Comparison of ENCODE assay signal across 8 mouse cellular contexts in genomic region chr11:74837694-74838431, GRCm38 (mm10). TPM values are rescaled to one million over a fixed set of nuclear protein-coding genes. Genes with fewer than 3 reads are reported as not detected.
DNase-seq lines count a peak whose midpoint lies in the region; ATAC-seq and TF ChIP-seq lines count a peak whose summit lies in the region.

No protein-coding gene starts in this region.

- TF ChIP-seq CTCF in bone marrow, adult 2 months (IDR thresholded peaks at IDR 0.05; ENCODE audit: control insufficient read depth, insufficient read depth, low read length): peak; percentile 28; the same call in 1 of the 2 replicates
- 0 out of 2 replicates have a peak, but pooled peaks have one; percentile 9 for TF ChIP-seq CTCF in spleen, adult 2 months (IDR thresholded peaks at IDR 0.05; ENCODE audit: extremely low read depth, insufficient read depth, insufficient read length, insufficient replicate concordance)

- peaks cover 7% of the 10 kb centered on the region for H3K4me1 ChIP-seq in bone marrow, adult 2 months (ENCODE audit: control insufficient read depth, insufficient read depth, low read length)
- H3K4me1 ChIP-seq in embryonic facial prominence, embryonic 15.5 days: peaks cover 57% of the 10 kb centered on the region
- H3K4me1 ChIP-seq in limb, embryonic 14.5 days (ENCODE audit: control insufficient read depth, insufficient read depth, low read length): peaks cover 31% of the 10 kb centered on the region
- H3K4me1 ChIP-seq in midbrain, embryonic 16.5 days (ENCODE audit: control insufficient read depth, insufficient read depth, low read length): peaks cover 29% of the 10 kb centered on the region
- H3K4me1 ChIP-seq in spleen, adult 2 months (ENCODE audit: control insufficient read depth, insufficient read depth, insufficient read length): peaks cover 39% of the 10 kb centered on the region

- peak; percentile 98 for DNase-seq in A20 (ENCODE audit: low read depth, low spot score)
- peak; percentile 94 for DNase-seq in heart, adult 8-10 months (ENCODE audit: low spot score)
- peak; percentile 97 for DNase-seq in kidney, adult 9 months
- peak; percentile 94 for DNase-seq in limb, embryonic 14.5 days (ENCODE audit: low spot score)
- DNase-seq in spleen, adult 2 months (ENCODE audit: low read depth in 1 of 2, low spot score in 2 of 2): peak; percentile 95 to 98

- under 1% methylated on average over 54 of the region's 54 CpGs for WGBS in bone marrow, adult 2 months
- under 1% methylated on average over 54 of the region's 54 CpGs for WGBS in embryonic facial prominence, embryonic 15.5 days
- 1% methylated on average over 53 of the region's 54 CpGs for WGBS in limb, embryonic 14.5 days
- 0% methylated on average over 53 of the region's 54 CpGs for WGBS in midbrain, embryonic 16.5 days
- under 1% methylated on average over 53 of the region's 54 CpGs for WGBS in spleen, adult 2 months

- ATAC-seq in embryonic facial prominence, embryonic 15.5 days (ENCODE audit: insufficient number of reproducible peaks, low FRiP score, low TSS enrichment, low read depth): peak; percentile 79
- peak; percentile 84 for ATAC-seq in limb, embryonic 14.5 days (ENCODE audit: low FRiP score, low read depth)
- peak; percentile 58 for ATAC-seq in midbrain, embryonic 16.5 days

- H3K4me2 ChIP-seq in embryonic facial prominence, embryonic 15.5 days (replicated peaks): peak overlapping the region; percentile 75
- H3K4me2 ChIP-seq in limb, embryonic 14.5 days (replicated peaks; ENCODE audit: low read depth, low read length, severe bottlenecking): peak overlapping the region; percentile 88
- H3K4me2 ChIP-seq in midbrain, embryonic 16.5 days (ENCODE audit: low read length): peak overlapping the region; percentile 73

- peak overlapping the region; percentile 70 for H3K4me3 ChIP-seq in bone marrow, adult 2 months (replicated peaks; ENCODE audit: control insufficient read depth, low read depth, low read length)
- peak overlapping the region; percentile 57 for H3K4me3 ChIP-seq in embryonic facial prominence, embryonic 15.5 days (replicated peaks)
- peak overlapping the region; percentile 54 for H3K4me3 ChIP-seq in limb, embryonic 14.5 days (replicated peaks; ENCODE audit: low read length)
- H3K4me3 ChIP-seq in midbrain, embryonic 16.5 days (ENCODE audit: low read depth, low read length): peak overlapping the region; percentile 50
- peak overlapping the region; percentile 69 for H3K4me3 ChIP-seq in spleen, adult 2 months (ENCODE audit: extremely low read depth, insufficient read depth, insufficient read length)

- peak; percentile 69; the same call in 1 of the 2 replicates for TF ChIP-seq POLR2A in bone marrow, adult 2 months (IDR thresholded peaks at IDR 0.05; ENCODE audit: borderline replicate concordance, control insufficient read depth, low read depth, low read length)
- no peak for TF ChIP-seq POLR2A in limb, embryonic 14.5 days (IDR thresholded peaks at IDR 0.05; ENCODE audit: borderline replicate concordance, extremely low read depth, insufficient read depth, insufficient read length)
- TF ChIP-seq POLR2A in spleen, adult 2 months (IDR thresholded peaks at IDR 0.05; ENCODE audit: low read depth, low read length): no peak; the same call in none of the 2 replicates

- no peaks in the 10 kb centered on the region for H3K9me3 ChIP-seq in embryonic facial prominence, embryonic 15.5 days (replicated peaks)
- no peaks in the 10 kb centered on the region for H3K9me3 ChIP-seq in limb, embryonic 14.5 days (ENCODE audit: control insufficient read depth, low read length)
- H3K9me3 ChIP-seq in midbrain, embryonic 16.5 days (replicated peaks; ENCODE audit: control insufficient read depth, low read length, poor library complexity, severe bottlenecking): no peaks in the 10 kb centered on the region

- H3K27me3 ChIP-seq in embryonic facial prominence, embryonic 15.5 days: no peaks in the 10 kb centered on the region
- no peaks in the 10 kb centered on the region for H3K27me3 ChIP-seq in limb, embryonic 14.5 days (ENCODE audit: control insufficient read depth, insufficient read depth, low read length)
- no peaks in the 10 kb centered on the region for H3K27me3 ChIP-seq in midbrain, embryonic 16.5 days (ENCODE audit: control insufficient read depth, insufficient read depth, low read depth, low read length)
- H3K27me3 ChIP-seq in spleen, adult 2 months (ENCODE audit: control insufficient read depth, insufficient read depth, low read length): no peaks in the 10 kb centered on the region

- H3K27ac ChIP-seq in bone marrow, adult 2 months (ENCODE audit: control insufficient read depth, insufficient read depth, low read depth, low read length, poor library complexity): peak overlapping the region; percentile 96
- peak overlapping the region; percentile 96 for H3K27ac ChIP-seq in embryonic facial prominence, embryonic 15.5 days (replicated peaks)
- H3K27ac ChIP-seq in limb, embryonic 14.5 days (replicated peaks; ENCODE audit: low read depth, low read length): peak overlapping the region; percentile 95
- H3K27ac ChIP-seq in midbrain, embryonic 16.5 days (ENCODE audit: low read length): peak overlapping the region; percentile 83
- peak overlapping the region; percentile 94 for H3K27ac ChIP-seq in spleen, adult 2 months (ENCODE audit: insufficient read depth, low read length)

- H3K9ac ChIP-seq in embryonic facial prominence, embryonic 15.5 days: peak overlapping the region; percentile 47
- H3K9ac ChIP-seq in limb, embryonic 14.5 days (ENCODE audit: low read depth, low read length, severe bottlenecking): peak overlapping the region; percentile 52
- peak overlapping the region; percentile 64 for H3K9ac ChIP-seq in midbrain, embryonic 16.5 days (ENCODE audit: low read depth, low read length)

- peaks cover 16% of the 10 kb centered on the region; the same call in 1 of the 2 replicates for H3K36me3 ChIP-seq in embryonic facial prominence, embryonic 15.5 days
- peaks cover 26% of the 10 kb centered on the region for H3K36me3 ChIP-seq in limb, embryonic 14.5 days (ENCODE audit: control insufficient read depth, insufficient read depth, low read length)
- H3K36me3 ChIP-seq in midbrain, embryonic 16.5 days (ENCODE audit: control insufficient read depth, insufficient read depth, low read length): peaks cover under 1% of the 10 kb centered on the region; the same call in 1 of the 2 replicates
- H3K36me3 ChIP-seq in spleen, adult 2 months (ENCODE audit: control insufficient read depth, insufficient read depth, low read length): peaks cover 17% of the 10 kb centered on the region

RNA-seq across cellular contexts. Expression of gene Mnt, which starts 7.1 kb away (rescaled TPM):
- 9.6 and 20.3 TPM in 2 replicates for polyA plus RNA-seq in bone marrow, adult 2 months (2011; ENCODE audit: insufficient read depth, insufficient read length, low replicate concordance, missing spikeins)
- polyA plus RNA-seq in embryonic facial prominence, embryonic 15.5 days (2015; fragmentation: Nextera tagmentation; extraction: Ambion mirVana): 6.3 and 6.9 TPM in 2 replicates
- 10 to 100 TPM in 3 of 4 experiments, 1 to 10 TPM in 1; 7.4 to 13.4 (median 10.2) TPM for total RNA-seq in heart, adult 8-10 months (2022)
- polyA plus RNA-seq in limb, embryonic 14.5 days (2012; rRNA removed): 17.9 and 25.0 TPM in 2 replicates
- 6.0 and 7.1 TPM in 2 replicates for polyA plus RNA-seq in limb, embryonic 14.5 days (2014; fragmentation: Nextera tagmentation; extraction: Ambion mirVana)
- polyA plus RNA-seq in midbrain, embryonic 16.5 days (2015; fragmentation: Nextera tagmentation; extraction: Ambion mirVana): 7.6 and 8.6 TPM in 2 replicates
- polyA plus RNA-seq in spleen, adult 2 months (2012; rRNA removed): 25.2 and 31.8 TPM in 2 replicates

RNA-seq across cellular contexts. Expression of gene Sgsm2, which starts 59.0 kb away (rescaled TPM):
- polyA plus RNA-seq in bone marrow, adult 2 months (2011; ENCODE audit: insufficient read depth, insufficient read length, low replicate concordance, missing spikeins): 1.9 and 4.8 TPM in 2 replicates
- polyA plus RNA-seq in embryonic facial prominence, embryonic 15.5 days (2015; fragmentation: Nextera tagmentation; extraction: Ambion mirVana): 5.8 and 6.8 TPM in 2 replicates
- 1 to 10 TPM; 5.3 to 6.4 (median 5.8) TPM for total RNA-seq in heart, adult 8-10 months (2022)
- polyA plus RNA-seq in limb, embryonic 14.5 days (2012; rRNA removed): 18.2 and 21.2 TPM in 2 replicates
- 6.5 and 7.1 TPM in 2 replicates for polyA plus RNA-seq in limb, embryonic 14.5 days (2014; fragmentation: Nextera tagmentation; extraction: Ambion mirVana)
- polyA plus RNA-seq in midbrain, embryonic 16.5 days (2015; fragmentation: Nextera tagmentation; extraction: Ambion mirVana): 30.3 and 31.8 TPM in 2 replicates
- 7.3 and 7.7 TPM in 2 replicates for polyA plus RNA-seq in spleen, adult 2 months (2012; rRNA removed)

Comparison
In these comparisons a context has a peak if more than half of its experiments do, and no peak if none do; other contexts are left out.
1. Peak in every context shown above with its lines: DNase-seq, ATAC-seq, H3K4me3 ChIP-seq and H3K27ac ChIP-seq.